Mouse (Mus musculus): ENCODE measurements around the gene Alppl2. TPM values are rescaled to one million over a fixed set of nuclear protein-coding genes. Genes with fewer than 3 reads are reported as not detected.
A peak's percentile ranks its signal among the peaks of the same experiment; 100 is the strongest.

Gene Alppl2
- polyA plus RNA-seq (2015; fragmentation: Nextera tagmentation; extraction: Ambion mirVana) = not detected in 2 replicates

- 87% methylated on average over 4 of the region's 4 CpGs for WGBS
- no peaks in the 10 kb centered on the region for H3K27me3 ChIP-seq (replicated peaks; ENCODE audit: control insufficient read depth, insufficient read depth, low read length)
- no peak within 1 kb of the TSS for H3K27ac ChIP-seq (ENCODE audit: low read depth, low read length)
- no peaks in the 10 kb centered on the region for H3K4me1 ChIP-seq (ENCODE audit: control insufficient read depth, insufficient read depth, low read depth, low read length)
- no peak for ATAC-seq
- H3K36me3 ChIP-seq (ENCODE audit: control insufficient read depth, insufficient read depth, low read length) = no peaks in the 10 kb centered on the region
- no peak within 1 kb of the TSS for H3K9ac ChIP-seq (ENCODE audit: low read depth, low read length)
- H3K9me3 ChIP-seq (ENCODE audit: control insufficient read depth, low read length) = no peaks in the 10 kb centered on the region
- H3K4me2 ChIP-seq (ENCODE audit: low read length) = no peak within 1 kb of the TSS
- H3K4me3 ChIP-seq (ENCODE audit: low read length) = no peak within 1 kb of the TSS
Observed at GRCm38 (mm10) chr1:87089828-87090227, at the start of gene Alppl2. Gene Alppl2, minus strand, starts transcription at chr1:87089928.

DNA sequence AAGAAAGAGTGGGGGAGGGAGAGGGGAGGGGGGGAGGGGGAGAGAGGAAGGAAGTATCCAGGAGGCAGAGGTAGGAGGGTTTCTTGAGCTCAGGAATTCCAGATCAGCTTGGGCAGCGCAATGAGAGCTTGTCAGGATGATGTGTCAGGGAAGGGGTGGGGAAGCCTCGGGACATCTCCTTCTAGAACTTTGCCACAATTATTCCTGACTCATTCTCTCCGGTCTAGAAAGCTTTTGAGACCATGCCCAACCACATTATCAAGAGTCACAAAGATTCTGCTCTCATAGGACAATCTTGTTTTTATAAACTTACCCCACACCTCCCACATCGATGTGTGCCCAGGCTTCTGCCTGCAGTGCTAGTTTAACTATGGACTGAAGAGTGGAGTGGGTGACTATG lies 42.1 kb upstream of the Alppl2 start:
- 85% methylated on average over 4 of the region's 4 CpGs for WGBS
- ATAC-seq = no peak
- no peak overlapping the region for H3K4me2 ChIP-seq (ENCODE audit: low read length)
- no peak overlapping the region for H3K27ac ChIP-seq (ENCODE audit: low read depth, low read length)
- peaks cover 2% of the 10 kb centered on the region; the same call in 1 of the 2 replicates for H3K4me1 ChIP-seq (ENCODE audit: control insufficient read depth, insufficient read depth, low read depth, low read length)
- no peak overlapping the region for H3K9ac ChIP-seq (ENCODE audit: low read depth, low read length)
- H3K27me3 ChIP-seq (replicated peaks; ENCODE audit: control insufficient read depth, insufficient read depth, low read length) = peaks cover 9% of the 10 kb centered on the region
- H3K36me3 ChIP-seq (ENCODE audit: control insufficient read depth, insufficient read depth, low read length) = no peaks in the 10 kb centered on the region
- H3K9me3 ChIP-seq (ENCODE audit: control insufficient read depth, low read length) = no peaks in the 10 kb centered on the region
- H3K4me3 ChIP-seq (ENCODE audit: low read length) = no peak overlapping the region

DNA sequence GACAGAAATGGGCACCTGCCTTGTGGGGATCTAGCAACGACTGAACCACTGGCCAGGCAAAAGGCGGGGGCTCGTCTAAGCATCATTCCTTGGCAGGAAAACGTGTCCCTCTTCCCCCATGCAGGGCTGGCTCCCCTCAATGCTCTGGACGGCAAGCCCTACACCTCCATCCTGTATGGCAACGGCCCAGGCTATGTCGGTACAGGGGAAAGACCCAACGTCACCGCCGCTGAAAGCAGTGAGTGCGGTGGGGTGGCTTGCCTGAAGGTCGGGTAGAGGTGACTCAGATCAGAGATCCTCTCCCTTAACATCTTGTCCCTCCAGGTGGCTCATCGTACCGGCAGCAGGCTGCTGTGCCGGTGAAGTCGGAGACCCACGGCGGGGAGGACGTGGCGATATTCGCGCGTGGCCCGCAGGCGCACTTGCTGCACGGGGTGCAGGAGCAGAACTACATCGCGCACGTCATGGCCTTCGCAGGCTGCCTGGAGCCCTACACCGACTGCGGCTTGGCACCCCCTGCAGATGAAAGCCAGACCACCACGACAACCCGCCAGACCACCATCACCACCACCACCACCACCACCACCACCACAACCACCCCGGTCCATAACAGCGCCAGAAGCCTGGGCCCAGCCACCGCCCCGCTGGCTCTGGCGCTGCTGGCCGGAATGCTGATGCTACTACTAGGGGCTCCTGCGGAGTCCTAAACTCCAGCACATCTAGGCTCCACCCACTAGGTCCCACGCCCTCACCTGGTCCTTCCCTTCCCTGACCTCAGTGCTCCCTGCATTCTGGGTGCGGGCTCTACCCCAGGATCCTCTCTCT lies 37.7 kb upstream of the Alppl2 start:
- H3K4me2 ChIP-seq (ENCODE audit: low read length) = peak overlapping the region; percentile 52
- peak; percentile 63 for ATAC-seq
- H3K27ac ChIP-seq (ENCODE audit: low read depth, low read length) = no peak overlapping the region
- H3K36me3 ChIP-seq (ENCODE audit: control insufficient read depth, insufficient read depth, low read length) = no peaks in the 10 kb centered on the region
- 8% methylated on average over 31 of the region's 43 CpGs for WGBS
- peaks cover 2% of the 10 kb centered on the region; the same call in 1 of the 2 replicates for H3K4me1 ChIP-seq (ENCODE audit: control insufficient read depth, insufficient read depth, low read depth, low read length)
- H3K27me3 ChIP-seq (replicated peaks; ENCODE audit: control insufficient read depth, insufficient read depth, low read length) = peaks cover 12% of the 10 kb centered on the region
- H3K9me3 ChIP-seq (ENCODE audit: control insufficient read depth, low read length) = no peaks in the 10 kb centered on the region
- peak overlapping the region; percentile 33 for H3K4me3 ChIP-seq (ENCODE audit: low read length)
- H3K9ac ChIP-seq (ENCODE audit: low read depth, low read length) = peak overlapping the region; percentile 18; the same call in 1 of the 2 replicates

GRCm38 (mm10) chr1:87124673-87125072 lies 34.9 kb upstream of the Alppl2 start, which contains the start of gene Akp3:
Gene Akp3, plus strand, starts transcription at chr1:87124973.
- H3K27me3 ChIP-seq (replicated peaks; ENCODE audit: control insufficient read depth, insufficient read depth, low read length) = peaks cover 12% of the 10 kb centered on the region
- H3K27ac ChIP-seq (ENCODE audit: low read depth, low read length) = no peak within 1 kb of the TSS
- H3K9me3 ChIP-seq (ENCODE audit: control insufficient read depth, low read length) = no peaks in the 10 kb centered on the region
- no peaks in the 10 kb centered on the region for H3K36me3 ChIP-seq (ENCODE audit: control insufficient read depth, insufficient read depth, low read length)
- no peak within 1 kb of the TSS for H3K4me2 ChIP-seq (ENCODE audit: low read length)
- no peak for ATAC-seq
- peaks cover 2% of the 10 kb centered on the region; the same call in 1 of the 2 replicates for H3K4me1 ChIP-seq (ENCODE audit: control insufficient read depth, insufficient read depth, low read depth, low read length)
- no peak within 1 kb of the TSS for H3K9ac ChIP-seq (ENCODE audit: low read depth, low read length)
- no peak within 1 kb of the TSS for H3K4me3 ChIP-seq (ENCODE audit: low read length)
- 75% methylated on average over 6 of the region's 6 CpGs for WGBS

DNA sequence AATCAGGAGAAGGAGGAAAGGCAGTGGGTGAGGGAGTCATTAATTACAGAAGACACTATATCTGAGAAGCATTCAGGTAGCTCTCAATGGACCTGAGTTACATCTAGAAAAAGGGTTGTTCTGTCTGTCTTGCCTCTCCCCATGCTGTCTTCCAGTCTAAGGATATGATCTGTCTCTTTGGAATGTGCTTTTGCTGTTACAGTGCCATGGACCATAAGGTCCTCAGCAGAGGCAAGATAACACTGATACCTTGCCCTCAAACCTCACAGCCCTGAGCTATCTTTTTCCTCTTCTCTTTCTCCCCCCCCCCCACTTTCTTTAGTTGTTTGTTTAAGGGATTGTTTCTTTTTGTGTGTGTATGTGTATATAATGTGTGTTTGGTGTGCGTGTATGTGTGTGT lies 25.1 kb upstream of the Alppl2 start:
- WGBS = 86% methylated on average over 1 of the region's 1 CpGs
- no peak overlapping the region for H3K9ac ChIP-seq (ENCODE audit: low read depth, low read length)

GRCm38 (mm10) chr1:87111719-87112354 lies 22.1 kb upstream of the Alppl2 start:
- H3K27ac ChIP-seq (ENCODE audit: low read depth, low read length) = no peak overlapping the region
- no peaks in the 10 kb centered on the region for H3K36me3 ChIP-seq (ENCODE audit: control insufficient read depth, insufficient read depth, low read length)
- no peak for ATAC-seq
- no peak overlapping the region for H3K9ac ChIP-seq (ENCODE audit: low read depth, low read length)
- WGBS = 36% methylated on average over 9 of the region's 9 CpGs
- H3K9me3 ChIP-seq (ENCODE audit: control insufficient read depth, low read length) = no peaks in the 10 kb centered on the region
- H3K4me1 ChIP-seq (ENCODE audit: control insufficient read depth, insufficient read depth, low read depth, low read length) = no peaks in the 10 kb centered on the region
- H3K4me2 ChIP-seq (ENCODE audit: low read length) = no peak overlapping the region
- no peaks in the 10 kb centered on the region for H3K27me3 ChIP-seq (replicated peaks; ENCODE audit: control insufficient read depth, insufficient read depth, low read length)
- H3K4me3 ChIP-seq (ENCODE audit: low read length) = no peak overlapping the region

More for the DNA sequence above, 25.1 kb upstream of the Alppl2 start:
- Histone ChIP-seq H3K4me3 (ENCODE audit: low read length) (no peak overlapping the region), H3K4me2 (ENCODE audit: low read length) (no peak overlapping the region), H3K36me3 (ENCODE audit: control insufficient read depth, insufficient read depth, low read length) (no peaks in the 10 kb centered on the region), H3K27me3 (replicated peaks; ENCODE audit: control insufficient read depth, insufficient read depth, low read length) (no peaks in the 10 kb centered on the region), H3K9me3 (ENCODE audit: control insufficient read depth, low read length) (no peaks in the 10 kb centered on the region), H3K4me1 (ENCODE audit: control insufficient read depth, insufficient read depth, low read depth, low read length) (no peaks in the 10 kb centered on the region), H3K27ac (ENCODE audit: low read depth, low read length) (no peak overlapping the region)
- ATAC-seq = no peak

- Histone ChIP-seq H3K9me3 (ENCODE audit: control insufficient read depth, low read length) (no peaks in the 10 kb centered on the region), H3K9ac (ENCODE audit: low read depth, low read length) (no peak overlapping the region), H3K4me1 (ENCODE audit: control insufficient read depth, insufficient read depth, low read depth, low read length) (no peaks in the 10 kb centered on the region), H3K36me3 (ENCODE audit: control insufficient read depth, insufficient read depth, low read length) (no peaks in the 10 kb centered on the region), H3K4me3 (ENCODE audit: low read length) (no peak overlapping the region), H3K27me3 (replicated peaks; ENCODE audit: control insufficient read depth, insufficient read depth, low read length) (no peaks in the 10 kb centered on the region), H3K27ac (ENCODE audit: low read depth, low read length) (no peak overlapping the region), H3K4me2 (ENCODE audit: low read length) (no peak overlapping the region)
- ATAC-seq = no peak
- whole genome bisulfite sequencing = 86% methylated on average over 4 of the region's 4 CpGs
Observed at GRCm38 (mm10) chr1:87108564-87108963, 18.8 kb upstream of the Alppl2 start.

DNA sequence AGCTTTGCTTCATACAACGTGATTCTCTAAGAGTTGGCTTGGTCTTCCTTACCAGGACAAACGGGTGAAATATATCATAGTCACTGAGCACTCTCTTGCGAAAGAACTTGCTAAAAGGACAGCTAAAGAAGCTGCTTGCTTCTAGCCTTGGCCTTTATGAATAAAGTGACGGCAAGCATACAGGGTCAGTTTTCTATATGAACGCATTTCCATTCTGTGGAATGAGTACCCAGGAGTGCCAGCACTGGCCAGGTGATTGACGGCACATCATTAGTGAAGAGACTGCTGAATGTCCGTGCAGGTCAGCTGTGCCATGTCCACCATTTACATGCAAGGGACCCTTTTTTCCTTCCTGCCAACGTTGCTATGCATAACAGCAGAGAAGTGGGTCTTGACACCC lies 16.8 kb upstream of the Alppl2 start:
- H3K27ac ChIP-seq (ENCODE audit: low read depth, low read length) = no peak overlapping the region
- no peaks in the 10 kb centered on the region for H3K27me3 ChIP-seq (replicated peaks; ENCODE audit: control insufficient read depth, insufficient read depth, low read length)
- 72% methylated on average over 8 of the region's 8 CpGs for WGBS
- no peak overlapping the region for H3K4me3 ChIP-seq (ENCODE audit: low read length)
- no peak overlapping the region for H3K4me2 ChIP-seq (ENCODE audit: low read length)
- no peaks in the 10 kb centered on the region for H3K9me3 ChIP-seq (ENCODE audit: control insufficient read depth, low read length)
- ATAC-seq = no peak
- no peaks in the 10 kb centered on the region for H3K4me1 ChIP-seq (ENCODE audit: control insufficient read depth, insufficient read depth, low read depth, low read length)
- no peaks in the 10 kb centered on the region for H3K36me3 ChIP-seq (ENCODE audit: control insufficient read depth, insufficient read depth, low read length)
- H3K9ac ChIP-seq (ENCODE audit: low read depth, low read length) = no peak overlapping the region

GRCm38 (mm10) chr1:87103936-87104335 lies 14.2 kb upstream of the Alppl2 start:
- H3K27me3 ChIP-seq (replicated peaks; ENCODE audit: control insufficient read depth, insufficient read depth, low read length) = no peaks in the 10 kb centered on the region
- H3K4me3 ChIP-seq (ENCODE audit: low read length) = no peak overlapping the region
- ATAC-seq = no peak
- 52% methylated on average over 1 of the region's 1 CpGs for WGBS
- H3K27ac ChIP-seq (ENCODE audit: low read depth, low read length) = no peak overlapping the region
- no peaks in the 10 kb centered on the region for H3K36me3 ChIP-seq (ENCODE audit: control insufficient read depth, insufficient read depth, low read length)
- no peaks in the 10 kb centered on the region for H3K4me1 ChIP-seq (ENCODE audit: control insufficient read depth, insufficient read depth, low read depth, low read length)
- H3K9me3 ChIP-seq (ENCODE audit: control insufficient read depth, low read length) = no peaks in the 10 kb centered on the region
- no peak overlapping the region for H3K4me2 ChIP-seq (ENCODE audit: low read length)
- no peak overlapping the region for H3K9ac ChIP-seq (ENCODE audit: low read depth, low read length)
